Mouse (Mus musculus): ENCODE data around the gene Lias. TPM values are rescaled to one million over a fixed set of nuclear protein-coding genes. Genes with fewer than 3 reads are reported as not detected.

Lias gene
- 55.1 and 62.9 TPM in 2 replicates for total RNA-seq (2021)
- long read RNA-seq, experiment 1, transcript Lias-202 (11 exons, 1,668 nt) = major isoform, 82 of 97 reads
- long read RNA-seq, experiment 1, partial matches to known transcripts = 12 of 97 reads
- long read RNA-seq, experiment 1, other reads (novel, unspliced or antisense) = 1 of 97 reads
- long read RNA-seq, experiment 2, transcript Lias-202 (11 exons, 1,668 nt) = major isoform, 43 of 50 reads
- long read RNA-seq, experiment 2, partial matches to known transcripts = 4 of 50 reads
- long read RNA-seq, experiment 2, other reads (novel, unspliced or antisense) = 1 of 50 reads

- DNase-seq = peak; percentile 99
These were observed at the start of gene Lias, which contains the start of gene Rpl9 for GRCm38 (mm10) chr5:65390648-65391644. TSS of gene Lias (plus strand) at chr5:65391497. TSS of gene Rpl9 (minus strand) at chr5:65391444.

- DNase-seq = no peak
These were observed 43.1 kb upstream of the Lias start, which contains the start of gene Klb for GRCm38 (mm10) chr5:65348168-65348567. TSS of gene Klb (plus strand) at chr5:65348314.

GRCm38 (mm10) chr5:65350508-65350907 is 40.8 kb upstream of the Lias start:
- peak; percentile 31 for DNase-seq

GRCm38 (mm10) chr5:65354097-65354496 is 37.2 kb upstream of the Lias start:
- DNase-seq = peak; percentile 61

- DNase-seq = no peak
These were observed 36.3 kb upstream of the Lias start for GRCm38 (mm10) chr5:65354985-65355384.

GRCm38 (mm10) chr5:65356851-65357250 is 34.4 kb upstream of the Lias start:
- DNase-seq = peak; percentile 58

- DNase-seq = no peak
These were observed 33.5 kb upstream of the Lias start for GRCm38 (mm10) chr5:65357771-65358170.

- DNase-seq = no peak
These were observed 23.5 kb upstream of the Lias start for GRCm38 (mm10) chr5:65367837-65368236.

GRCm38 (mm10) chr5:65371551-65371950 is 19.7 kb upstream of the Lias start:
- peak; percentile 9 for DNase-seq

GRCm38 (mm10) chr5:65374746-65375145 is 16.6 kb upstream of the Lias start:
- peak; percentile 47 for DNase-seq

- DNase-seq = no peak
These were observed 5.6 kb upstream of the Lias start for GRCm38 (mm10) chr5:65385704-65386103.

GRCm38 (mm10) chr5:65387008-65387867 is 4.1 kb upstream of the Lias start:
- no peak for DNase-seq

GRCm38 (mm10) chr5:65391753-65392152 is 456 bp downstream of the Lias start:
- peak; percentile 32 for DNase-seq

- no peak for DNase-seq
These were observed 3.1 kb downstream of the Lias start for GRCm38 (mm10) chr5:65394425-65394824.

- peak; percentile 89 for DNase-seq
These were observed 10.1 kb downstream of the Lias start for GRCm38 (mm10) chr5:65401251-65401994.

- no peak for DNase-seq
These were observed 16.7 kb downstream of the Lias start for GRCm38 (mm10) chr5:65407989-65408388.

- peak; percentile 24 for DNase-seq
These were observed 24.6 kb downstream of the Lias start for GRCm38 (mm10) chr5:65415653-65416458.

GRCm38 (mm10) chr5:65419136-65419535 is 27.8 kb downstream of the Lias start:
- DNase-seq = no peak

- DNase-seq = no peak
These were observed 29.5 kb downstream of the Lias start for GRCm38 (mm10) chr5:65420822-65421221.

GRCm38 (mm10) chr5:65422803-65423202 is 31.5 kb downstream of the Lias start:
- no peak for DNase-seq

Measured in adrenal gland, postnatal 14 days (tissue).